ENCODE assay signal across 11 mouse cellular contexts in genomic region chr19:44300520-44300919, GRCm38 (mm10). TPM values are rescaled to one million over a fixed set of nuclear protein-coding genes. Genes with fewer than 3 reads are reported as not detected.
A peak's percentile ranks its signal among the peaks of the same experiment; 100 is the strongest.
DNase-seq lines count a peak whose midpoint lies in the region; ATAC-seq and TF ChIP-seq lines count a peak whose summit lies in the region.
"Had no signal": no experiment of that assay in that cellular context is flagged by ENCODE, and none has a peak within 500 bp of the region (broad histone marks: within the 10 kb centered on the region; RNA-seq: fewer than 3 reads in every experiment).

No protein-coding gene starts in this region.

- no peak for DNase-seq in heart, postnatal 14 days
- no peak for DNase-seq in hindbrain, postnatal 0 days (ENCODE audit: low spot score)
- DNase-seq in urinary bladder, postnatal 4 days (ENCODE audit: low spot score in 2 of 2), result no peak
- DNase-seq in thymus, postnatal 36 days, result no peak
- DNase-seq in heart, adult 11 months, result no peak
- DNase-seq: kidney, postnatal 4 days; spleen, adult 18-20 months had no signal

- H3K4me1 ChIP-seq in heart, embryonic 16.5 days (ENCODE audit: control insufficient read depth, insufficient read depth, low read length), result peaks cover 57% of the 10 kb centered on the region
- peaks cover 87% of the 10 kb centered on the region for H3K4me1 ChIP-seq in embryonic facial prominence, embryonic 13.5 days
- H3K4me1 ChIP-seq in hindbrain, postnatal 0 days (ENCODE audit: insufficient read depth, low read length), result peaks cover 30% of the 10 kb centered on the region
- H3K4me1 ChIP-seq in midbrain, embryonic 16.5 days (ENCODE audit: control insufficient read depth, insufficient read depth, low read length), result peaks cover 72% of the 10 kb centered on the region

- ATAC-seq in heart, embryonic 16.5 days (replicated peaks; ENCODE audit: extremely low read depth, insufficient read depth, low FRiP score), result no peak
- no peak for ATAC-seq in embryonic facial prominence, embryonic 13.5 days (ENCODE audit: insufficient number of reproducible peaks, insufficient read depth, low FRiP score, low TSS enrichment, low read depth)
- ATAC-seq in hindbrain, postnatal 0 days, result no peak
- no peak for ATAC-seq in midbrain, embryonic 16.5 days

- H3K4me3 ChIP-seq in heart, embryonic 16.5 days (ENCODE audit: low read length), result no peak overlapping the region
- no peak overlapping the region; the same call in 1 of the 2 replicates for H3K4me3 ChIP-seq in embryonic facial prominence, embryonic 13.5 days
- H3K4me3 ChIP-seq in hindbrain, postnatal 0 days (ENCODE audit: low read length), result no peak overlapping the region
- H3K4me3 ChIP-seq in midbrain, embryonic 16.5 days (ENCODE audit: low read depth, low read length), result no peak overlapping the region
- H3K4me3 ChIP-seq: heart, embryonic 12.5 days had no signal

- H3K9ac ChIP-seq in heart, embryonic 16.5 days (ENCODE audit: low read length), result peak overlapping the region; percentile 27; the same call in 1 of the 2 replicates
- 0 out of 2 replicates have a peak overlapping the region, but pooled peaks have one; percentile 16 for H3K9ac ChIP-seq in embryonic facial prominence, embryonic 13.5 days
- 0 out of 2 replicates have a peak overlapping the region, but pooled peaks have one; percentile 24 for H3K9ac ChIP-seq in hindbrain, postnatal 0 days (replicated peaks; ENCODE audit: low read length)
- no peak overlapping the region for H3K9ac ChIP-seq in midbrain, embryonic 16.5 days (ENCODE audit: low read depth, low read length)

- peaks cover 77% of the 10 kb centered on the region for H3K36me3 ChIP-seq in heart, embryonic 16.5 days (ENCODE audit: control insufficient read depth, insufficient read depth)
- H3K36me3 ChIP-seq in embryonic facial prominence, embryonic 13.5 days, result peaks cover 97% of the 10 kb centered on the region
- peaks cover 60% of the 10 kb centered on the region for H3K36me3 ChIP-seq in hindbrain, postnatal 0 days (ENCODE audit: insufficient read depth, low read length)
- H3K36me3 ChIP-seq in midbrain, embryonic 16.5 days (ENCODE audit: control insufficient read depth, insufficient read depth, low read length), result peaks cover 53% of the 10 kb centered on the region

- intact Hi-C loops in heart, postnatal 14 days (cut with DNase I), result no loop called here

- no peaks in the 10 kb centered on the region for H3K27me3 ChIP-seq in heart, embryonic 16.5 days (ENCODE audit: control insufficient read depth, insufficient read depth, low read length)
- H3K27me3 ChIP-seq in embryonic facial prominence, embryonic 13.5 days, result no peaks in the 10 kb centered on the region
- no peaks in the 10 kb centered on the region for H3K27me3 ChIP-seq in hindbrain, postnatal 0 days (ENCODE audit: insufficient read depth, low read length)
- H3K27me3 ChIP-seq in midbrain, embryonic 16.5 days (ENCODE audit: control insufficient read depth, insufficient read depth, low read depth, low read length), result no peaks in the 10 kb centered on the region
- H3K27me3 ChIP-seq: heart, embryonic 12.5 days had no signal

- no peak overlapping the region for H3K27ac ChIP-seq in heart, embryonic 16.5 days (ENCODE audit: low read length)
- H3K27ac ChIP-seq in embryonic facial prominence, embryonic 13.5 days, result 0 out of 2 replicates have a peak overlapping the region, but pooled peaks have one; percentile 9
- peak overlapping the region; percentile 36; the same call in 1 of the 2 replicates for H3K27ac ChIP-seq in hindbrain, postnatal 0 days
- no peak overlapping the region for H3K27ac ChIP-seq in midbrain, embryonic 16.5 days (ENCODE audit: low read length)

- 75% methylated on average over 7 of the region's 7 CpGs for WGBS in heart, embryonic 16.5 days
- WGBS in embryonic facial prominence, embryonic 13.5 days, result 73% methylated on average over 7 of the region's 7 CpGs
- WGBS in hindbrain, postnatal 0 days, result 74% methylated on average over 7 of the region's 7 CpGs
- 75% methylated on average over 7 of the region's 7 CpGs for WGBS in midbrain, embryonic 16.5 days

- H3K9me3 ChIP-seq in heart, embryonic 16.5 days (replicated peaks; ENCODE audit: control insufficient read depth, low read length), result no peaks in the 10 kb centered on the region
- H3K9me3 ChIP-seq in embryonic facial prominence, embryonic 13.5 days, result no peaks in the 10 kb centered on the region
- no peaks in the 10 kb centered on the region for H3K9me3 ChIP-seq in hindbrain, postnatal 0 days (ENCODE audit: low read length)
- no peaks in the 10 kb centered on the region for H3K9me3 ChIP-seq in midbrain, embryonic 16.5 days (replicated peaks; ENCODE audit: control insufficient read depth, low read length, poor library complexity, severe bottlenecking)
- H3K9me3 ChIP-seq: heart, embryonic 12.5 days had no signal

- H3K4me2 ChIP-seq in heart, embryonic 16.5 days (ENCODE audit: low read depth, low read length), result no peak overlapping the region
- peak overlapping the region; percentile 100 for H3K4me2 ChIP-seq in embryonic facial prominence, embryonic 13.5 days
- peak overlapping the region; percentile 100 for H3K4me2 ChIP-seq in hindbrain, postnatal 0 days (ENCODE audit: low read depth, low read length)
- H3K4me2 ChIP-seq in midbrain, embryonic 16.5 days (ENCODE audit: low read length), result peak overlapping the region; percentile 39

- TF ChIP-seq CTCF in hindbrain, postnatal 0 days (IDR thresholded peaks at IDR 0.05; ENCODE audit: low read depth), result no peak

RNA-seq across cellular contexts. Expression of gene Scd2, which starts 7.0 kb away (rescaled TPM):
- polyA plus RNA-seq in heart, embryonic 16.5 days (2015; fragmentation: Nextera tagmentation; extraction: Ambion mirVana), result 134 and 148 TPM in 2 replicates
- 10 to 100 TPM; 24.8 to 27.2 TPM for total RNA-seq in heart, postnatal 14 days (2021)
- 211 and 213 TPM in 2 replicates for polyA plus RNA-seq in embryonic facial prominence, embryonic 13.5 days (2015; fragmentation: Nextera tagmentation; extraction: Ambion mirVana)
- total RNA-seq in hindbrain, postnatal 0 days (2014; rRNA removed), result 1,071 and 1,235 TPM in 2 replicates
- 274 and 291 TPM in 2 replicates for polyA plus RNA-seq in hindbrain, postnatal 0 days (2015; fragmentation: Nextera tagmentation; extraction: Ambion mirVana)
- polyA plus RNA-seq in midbrain, embryonic 16.5 days (2015; fragmentation: Nextera tagmentation; extraction: Ambion mirVana), result 281 and 311 TPM in 2 replicates

RNA-seq across cellular contexts. Expression of gene Scd4, which starts 32.4 kb away (rescaled TPM):
- 4.4 and 4.8 TPM in 2 replicates for polyA plus RNA-seq in heart, embryonic 16.5 days (2015; fragmentation: Nextera tagmentation; extraction: Ambion mirVana)
- total RNA-seq in heart, postnatal 14 days (2021), result 10 to 100 TPM; 13.1 to 14.0 TPM
- polyA plus RNA-seq in embryonic facial prominence, embryonic 13.5 days (2015; fragmentation: Nextera tagmentation; extraction: Ambion mirVana), result 0.15 and 0.25 TPM in 2 replicates
- total RNA-seq in hindbrain, postnatal 0 days (2014; rRNA removed), result 0.84 and 1.5 TPM in 2 replicates
- 0.09 and 0.16 TPM in 2 replicates for polyA plus RNA-seq in hindbrain, postnatal 0 days (2015; fragmentation: Nextera tagmentation; extraction: Ambion mirVana)
- 0.18 and 0.19 TPM in 2 replicates for polyA plus RNA-seq in midbrain, embryonic 16.5 days (2015; fragmentation: Nextera tagmentation; extraction: Ambion mirVana)

Comparison
In these comparisons a context has a peak if more than half of its experiments do, and no peak if none do; other contexts are left out.
1. H3K27ac ChIP-seq: peak in embryonic facial prominence, embryonic 13.5 days (single experiment) and hindbrain, postnatal 0 days (single experiment); none in heart, embryonic 16.5 days (single experiment) and midbrain, embryonic 16.5 days (single experiment).